Mouse (Mus musculus) heart, postnatal 0 days (tissue): ENCODE data around the gene Cst6. TPM values are rescaled to one million over a fixed set of nuclear protein-coding genes. Genes with fewer than 3 reads are reported as not detected.

Source experiments
- ATAC-seq: fragments of 200-750 bp; cut with Nextera tagmentation; 2 replicates; pipeline ENCODE4 v1.8.0; 2017; ENCODE audit warnings: low read depth, moderate number of reproducible peaks, moderate library complexity; ENCODE audit not compliant: insufficient read depth
- DNase-seq: peaks from one replicate; pipeline ENCODE4 v3.0.0-alpha.2; 2016; ENCODE audit warnings: low spot score
- H3K27ac ChIP-seq: fragments of 300-500 bp; sonication (generic); 2 replicates; pipeline ENCODE4 v1.5.1; 2014; ENCODE audit warnings: low read depth, mild to moderate bottlenecking
- H3K27me3 ChIP-seq: fragments of 300-500 bp; sonication (generic); 2 replicates; pipeline ENCODE4 v1.6.1; 2014; ENCODE audit warnings: low read length, mixed read lengths; ENCODE audit not compliant: control insufficient read depth, insufficient read depth
- H3K36me3 ChIP-seq: fragments of 300-500 bp; sonication (generic); replicated peaks from 2 replicates; pipeline ENCODE4 v1.6.1; 2014; ENCODE audit warnings: low read length, mixed read lengths; ENCODE audit not compliant: control insufficient read depth, insufficient read depth
- H3K4me1 ChIP-seq: fragments of 300-500 bp; sonication (generic); 2 replicates; pipeline ENCODE4 v1.6.1; 2014; ENCODE audit warnings: antibody characterized with exemption; ENCODE audit not compliant: control insufficient read depth, insufficient read depth
- H3K4me2 ChIP-seq: fragments of 300-500 bp; sonication (generic); 2 replicates; pipeline ENCODE4 v1.6.1; 2014; ENCODE audit warnings: low read depth, mild to moderate bottlenecking, low read length, moderate library complexity
- H3K4me3 ChIP-seq: fragments of 300-500 bp; sonication (generic); 2 replicates; pipeline ENCODE4 v1.5.1; 2014; ENCODE audit warnings: low read depth, low read length
- H3K9ac ChIP-seq: fragments of 300-500 bp; sonication (generic); replicated peaks from 2 replicates; pipeline ENCODE4 v1.6.1; 2014; ENCODE audit warnings: low read depth, low read length, mixed read lengths
- H3K9me3 ChIP-seq: fragments of 300-500 bp; sonication (generic); replicated peaks from 2 replicates; pipeline ENCODE4 v1.6.1; 2016; ENCODE audit warnings: low read length; ENCODE audit not compliant: control insufficient read depth
- CTCF ChIP-seq: IDR thresholded peaks from 2 replicates; pipeline ENCODE4 v1.5.1; 2016; ENCODE audit warnings: antibody characterized with exemption, control low read depth, low read depth
- EP300 ChIP-seq: IDR thresholded peaks from 2 replicates; pipeline ENCODE4 v1.6.1; 2016; ENCODE audit warnings: antibody characterized with exemption, low read depth
- WGBS: fragments of 180-500 bp; shearing (Covaris S2); extraction: QIAGEN DNeasy Blood & Tissue Kit; methylation state at CpG from one replicate; pipeline ENCODE4 v1.1.7; 2014; 5-methylcytosine and 5-hydroxymethylcytosine counted together
- polyA plus RNA-seq: library from polyadenylated mRNA; unstranded; fragments of >200 nt; fragmentation: Nextera tagmentation; extraction: Ambion mirVana; gene quantifications from 2 replicates; pipeline ENCODE4 v1.2.1, GENCODE M21; 2015
- total RNA-seq: library from RNA; depleted of rRNA; stranded (reverse); fragments of >200 nt; gene quantifications from 2 replicates; pipeline ENCODE4 v1.2.3, GENCODE M21; 2014; ENCODE audit warnings: low replicate concordance

Cst6 gene
- total and polyA plus RNA-seq, 2 experiments from 2014 or later, result 0.99 to 2.3 TPM

- no peak overlapping the region for H3K9ac ChIP-seq
- no peak for DNase-seq
- H3K36me3 ChIP-seq, result peaks cover 55% of the 10 kb centered on the region
- TF ChIP-seq CTCF, result no peak
- TF ChIP-seq EP300, result no peak
- no peak overlapping the region for H3K27ac ChIP-seq
- H3K4me1 ChIP-seq, result no peaks in the 10 kb centered on the region
- H3K9me3 ChIP-seq, result no peaks in the 10 kb centered on the region
- H3K4me3 ChIP-seq, result no peak overlapping the region
- 62% methylated on average over 4 of the region's 4 CpGs for WGBS
- H3K4me2 ChIP-seq, result no peak overlapping the region
- ATAC-seq, result no peak
- no peaks in the 10 kb centered on the region for H3K27me3 ChIP-seq
Measured at GRCm38 (mm10) chr19:5374177-5374576, 24.8 kb upstream of the Cst6 start.

GRCm38 (mm10) chr19:5372724-5373123 lies 23.4 kb upstream of the Cst6 start:
- DNase-seq, result no peak
- no peak for ATAC-seq
- Histone ChIP-seq H3K4me1 (peaks cover 5% of the 10 kb centered on the region), H3K9me3 (no peaks in the 10 kb centered on the region), H3K27me3 (no peaks in the 10 kb centered on the region), H3K4me2 (no peak overlapping the region), H3K36me3 (peaks cover 49% of the 10 kb centered on the region), H3K27ac (no peak overlapping the region), H3K9ac (no peak overlapping the region), H3K4me3 (no peak overlapping the region)
- TF ChIP-seq EP300, result no peak
- TF ChIP-seq CTCF, result no peak
- WGBS, result 92% methylated on average over 7 of the region's 7 CpGs

- no peak overlapping the region for H3K27ac ChIP-seq
- no peaks in the 10 kb centered on the region for H3K9me3 ChIP-seq
- H3K27me3 ChIP-seq, result no peaks in the 10 kb centered on the region
- DNase-seq, result no peak
- H3K4me2 ChIP-seq, result no peak overlapping the region
- 70% methylated on average over 3 of the region's 3 CpGs for WGBS
- no peak for ATAC-seq
- peaks cover 9% of the 10 kb centered on the region for H3K4me1 ChIP-seq
- TF ChIP-seq EP300, result no peak
- TF ChIP-seq CTCF, result peak; percentile 36
- H3K4me3 ChIP-seq, result no peak overlapping the region
- H3K9ac ChIP-seq, result no peak overlapping the region
- H3K36me3 ChIP-seq, result peaks cover 41% of the 10 kb centered on the region
Measured at GRCm38 (mm10) chr19:5370932-5371331, 21.6 kb upstream of the Cst6 start.

GRCm38 (mm10) chr19:5367455-5367854 lies 18.1 kb upstream of the Cst6 start:
- WGBS, result 11% methylated on average over 11 of the region's 11 CpGs
- H3K4me1 ChIP-seq, result peaks cover 15% of the 10 kb centered on the region
- no peaks in the 10 kb centered on the region for H3K27me3 ChIP-seq
- peaks cover 54% of the 10 kb centered on the region for H3K36me3 ChIP-seq
- ATAC-seq (no peak), DNase-seq (no peak)
- no peaks in the 10 kb centered on the region for H3K9me3 ChIP-seq
- H3K27ac ChIP-seq, result peak overlapping the region; percentile 97
- TF ChIP-seq CTCF (peak; percentile 17; the same call in 1 of the 2 replicates), EP300 (no peak)
- H3K4me3 ChIP-seq, result peak overlapping the region; percentile 78
- H3K9ac ChIP-seq, result peak overlapping the region; percentile 77
- H3K4me2 ChIP-seq, result peak overlapping the region; percentile 97

- ATAC-seq (no peak), DNase-seq (no peak)
- TF ChIP-seq EP300 (no peak), CTCF (no peak)
- peaks cover 15% of the 10 kb centered on the region for H3K4me1 ChIP-seq
- peak within 1 kb of the TSS; percentile 97 for H3K27ac ChIP-seq
- H3K27me3 ChIP-seq, result no peaks in the 10 kb centered on the region
- WGBS, result under 1% methylated on average over 33 of the region's 33 CpGs
- no peaks in the 10 kb centered on the region for H3K9me3 ChIP-seq
- H3K36me3 ChIP-seq, result peaks cover 50% of the 10 kb centered on the region
- H3K4me2 ChIP-seq, result peak within 1 kb of the TSS; percentile 97
- peak within 1 kb of the TSS; percentile 77 for H3K9ac ChIP-seq
- H3K4me3 ChIP-seq, result peak within 1 kb of the TSS; percentile 78
Measured at GRCm38 (mm10) chr19:5367053-5367359, 17.6 kb upstream of the Cst6 start, which contains the start of gene Banf1. TSS of gene Banf1 (minus strand) at chr19:5367168.
